Mouse (Mus musculus): Measurements from ENCODE around the gene Zmiz1.

- TF ChIP-seq GATA1 (IDR thresholded peaks at IDR 0.05; ENCODE audit: borderline replicate concordance, low read length) (no peak), CTCF (IDR thresholded peaks at IDR 0.05; ENCODE audit: low read depth, low read length) (no peak), POLR2AphosphoS5 (IDR thresholded peaks at IDR 0.05; ENCODE audit: insufficient replicate concordance, low read depth, low read length) (no peak), TAL1 (conservative IDR thresholded peaks at IDR 0.05; ENCODE audit: low read depth, low read length) (no peak), GATA2 (IDR thresholded peaks at IDR 0.05; ENCODE audit: borderline replicate concordance, low read depth, low read length) (no peak)
These were observed 208.6 kb downstream of the Zmiz1 start for GRCm38 (mm10) chr14:25667587-25667986.

Data from G1E (cell line).